Mouse (Mus musculus) NIH3T3 (cell line): ENCODE data around the gene Rad51d.
"Not testable (repeated sequence)": the region's sequence is repeated elsewhere in the genome, so short reads cannot be mapped to it uniquely, and the experiment has no call there.

Experiments
- DNase-seq: peaks from one replicate; pipeline ENCODE4 v3.0.0-alpha.2; 2012; ENCODE audit warnings: low read depth

Rad51d gene

DNA sequence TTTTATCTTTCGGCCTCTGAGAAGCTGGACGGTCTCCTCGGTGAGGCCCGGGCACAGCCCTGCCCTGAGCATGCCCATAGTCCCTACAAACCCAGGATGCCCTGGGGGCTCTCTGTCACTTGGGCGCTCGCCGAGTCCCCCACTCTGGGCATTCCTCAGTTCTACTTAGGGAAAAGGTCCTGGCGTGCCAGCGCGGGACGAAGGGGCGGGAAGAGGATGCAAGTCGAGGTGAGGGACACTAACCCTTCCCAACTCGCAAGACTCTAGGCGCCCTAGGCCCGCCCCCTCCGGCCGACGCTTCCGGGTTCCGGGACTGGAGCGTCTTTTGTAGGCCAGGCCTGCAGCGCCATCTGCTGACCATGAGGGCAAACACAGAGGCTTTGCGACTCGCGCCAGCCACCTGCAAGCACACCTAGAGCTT is at the start of gene Rad51d:
Gene Rad51d, minus strand, starts transcription at position 273 of the 421 bp plus-strand sequence.
- peak; percentile 97 for DNase-seq

- DNase-seq: no peak
Observed at GRCm38 (mm10) chr11:82933186-82933585, 42.8 kb upstream of the Rad51d start.

DNA sequence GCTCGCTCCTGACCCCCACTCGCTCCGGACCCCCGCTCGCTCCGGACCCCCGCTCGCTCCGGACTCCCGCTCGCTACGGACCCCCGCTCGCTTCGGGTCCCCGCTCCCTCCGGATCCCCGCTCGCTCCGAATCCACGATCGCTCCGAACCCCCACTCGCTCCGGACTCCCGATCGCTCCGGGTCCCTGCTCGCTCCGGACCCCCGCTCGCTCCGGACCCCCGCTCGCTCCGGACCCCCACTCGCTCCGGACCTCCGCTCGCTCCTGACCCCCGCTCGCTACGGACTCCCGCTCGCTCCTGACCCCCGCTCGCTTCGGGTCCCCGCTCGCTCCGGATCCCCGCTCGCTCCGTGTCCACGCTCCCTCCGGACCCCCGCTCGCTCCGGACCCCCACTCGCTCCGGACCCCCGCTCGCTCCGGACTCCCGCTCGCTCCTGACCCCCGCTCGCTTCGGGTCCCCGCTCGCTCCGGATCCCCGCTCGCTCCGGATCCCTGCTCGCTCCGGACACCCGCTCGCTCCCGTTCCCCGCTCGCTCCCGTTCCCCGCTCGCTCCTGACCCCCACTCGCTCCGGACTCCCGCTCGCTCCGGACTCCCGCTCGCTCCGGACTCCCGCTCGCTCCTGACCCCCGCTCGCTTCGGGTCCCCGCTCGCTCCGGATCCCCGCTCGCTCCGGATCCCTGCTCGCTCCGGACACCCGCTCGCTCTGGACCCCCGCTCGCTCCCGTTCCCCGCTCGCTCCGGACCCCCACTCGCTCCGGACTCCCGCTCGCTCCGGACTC is 41.4 kb upstream of the Rad51d start:
- DNase-seq: not testable (repeated sequence)

- DNase-seq: not testable (repeated sequence)
Observed at GRCm38 (mm10) chr11:82931161-82931560, 40.7 kb upstream of the Rad51d start.

GRCm38 (mm10) chr11:82930391-82930955 is 40.1 kb upstream of the Rad51d start:
- not testable (repeated sequence) for DNase-seq

GRCm38 (mm10) chr11:82929633-82929950 is 39.2 kb upstream of the Rad51d start:
- DNase-seq: no peak

GRCm38 (mm10) chr11:82928897-82929632 is 38.7 kb upstream of the Rad51d start:
- DNase-seq: no peak

- not testable (repeated sequence) for DNase-seq
Observed at GRCm38 (mm10) chr11:82923910-82924309, 33.5 kb upstream of the Rad51d start.

- DNase-seq: no peak
Observed at GRCm38 (mm10) chr11:82921691-82922090, 31.3 kb upstream of the Rad51d start.

DNA sequence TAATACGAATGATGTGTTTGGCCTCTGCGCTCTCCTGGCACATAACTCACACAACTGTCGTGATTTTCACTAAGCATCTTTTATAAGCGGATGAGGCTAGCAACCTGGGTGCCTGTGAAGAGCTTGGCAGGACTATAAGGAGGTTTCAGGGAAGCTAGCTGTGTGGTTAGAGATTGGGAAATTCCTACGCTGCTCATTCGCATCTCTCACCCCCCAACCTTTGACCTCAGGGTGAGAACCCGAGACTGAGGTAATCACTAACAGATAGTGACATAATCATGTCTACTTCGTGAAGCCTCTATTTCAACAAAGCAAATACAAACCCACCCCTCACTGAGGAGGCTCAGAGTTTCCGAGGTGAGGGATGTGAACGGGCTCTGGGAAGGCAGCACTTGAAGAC is 30.4 kb upstream of the Rad51d start:
- DNase-seq: peak; percentile 26

DNA sequence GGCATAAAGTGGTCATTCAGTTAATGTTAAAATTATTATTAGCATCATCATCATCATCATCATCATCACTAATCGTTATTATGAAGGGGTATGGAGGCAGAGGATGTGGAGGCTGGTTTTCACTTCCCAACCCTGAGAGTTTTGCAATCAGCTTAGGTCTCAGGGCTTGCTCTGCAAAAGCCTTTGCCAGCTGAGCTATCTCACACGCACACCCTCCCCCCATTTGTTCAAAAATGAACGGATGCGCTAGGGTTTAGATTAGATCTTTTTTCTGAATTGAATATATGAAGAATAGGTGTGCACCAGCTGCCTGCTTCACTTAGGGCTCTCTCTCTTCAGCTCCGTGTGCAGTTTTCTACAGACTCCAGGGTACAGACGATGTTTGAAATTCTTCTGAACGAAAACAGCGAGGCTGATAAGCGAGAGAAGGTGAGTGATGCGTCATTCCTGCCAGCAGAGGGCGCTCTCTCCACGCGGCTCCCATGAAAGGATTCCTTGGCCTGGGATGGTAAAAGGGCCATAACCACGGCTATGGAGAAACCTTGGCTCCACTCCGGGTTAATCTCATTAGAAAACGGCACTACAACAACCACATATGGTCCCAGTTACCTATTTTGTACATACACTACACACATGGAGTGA is 24.4 kb upstream of the Rad51d start:
- DNase-seq: peak; percentile 87

DNA sequence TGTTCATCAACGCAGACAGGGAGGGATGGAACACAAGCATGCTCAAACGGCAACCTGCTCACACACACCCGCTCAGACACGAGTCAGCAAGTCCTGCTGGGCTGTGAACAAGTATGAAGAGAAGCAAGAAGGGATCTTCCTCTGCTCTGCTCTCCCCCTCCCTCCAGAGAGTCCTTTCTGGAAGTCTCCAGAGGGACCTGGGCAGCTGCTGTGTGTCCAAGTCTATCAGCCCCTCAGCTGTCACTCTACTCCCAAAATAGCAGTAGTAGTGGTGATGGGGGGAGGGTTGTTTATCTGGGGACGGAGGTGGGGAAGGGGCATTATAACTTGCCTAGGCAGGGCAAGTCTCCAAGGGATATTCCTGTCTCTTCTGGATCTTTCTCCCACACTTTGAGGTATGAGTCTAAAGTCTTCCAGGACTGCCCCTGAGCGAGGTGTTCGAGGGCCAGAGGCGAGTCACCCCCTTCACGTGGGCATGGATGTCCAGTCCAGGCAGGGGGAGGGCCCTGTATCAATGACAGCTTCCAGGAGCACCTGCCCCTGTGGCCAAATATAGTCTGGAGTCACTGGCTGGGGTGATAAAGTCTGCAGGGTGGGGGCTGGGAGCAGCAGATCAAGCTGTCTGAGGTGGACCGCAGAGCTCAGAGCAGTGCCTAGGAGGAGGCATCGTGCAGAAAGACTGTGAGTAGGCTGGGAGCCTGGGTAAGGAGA is 20.4 kb upstream of the Rad51d start:
- DNase-seq: no peak

DNA sequence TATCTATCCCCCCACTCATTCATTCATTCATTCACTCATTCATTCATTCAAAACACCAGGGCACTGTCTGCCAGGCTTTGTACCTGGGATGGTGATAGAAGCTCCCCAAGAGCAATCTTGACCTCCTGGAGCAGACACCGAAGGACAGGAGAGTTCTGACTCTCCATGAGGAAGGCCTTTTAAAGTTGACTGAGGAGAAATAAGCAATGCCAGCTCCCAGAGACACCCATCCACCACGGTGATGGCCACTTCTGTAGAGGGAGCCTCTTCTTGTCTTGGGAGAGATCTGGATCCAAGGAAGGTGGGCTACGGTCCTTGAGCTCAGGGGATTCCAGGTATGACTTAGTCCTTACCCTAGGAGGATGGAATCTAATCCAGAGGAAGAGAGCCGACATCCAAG is 19.8 kb upstream of the Rad51d start, which contains the start of gene Unc45b:
Gene Unc45b, plus strand, starts transcription at position 301 of the 400 bp plus-strand sequence.
- DNase-seq: no peak

DNA sequence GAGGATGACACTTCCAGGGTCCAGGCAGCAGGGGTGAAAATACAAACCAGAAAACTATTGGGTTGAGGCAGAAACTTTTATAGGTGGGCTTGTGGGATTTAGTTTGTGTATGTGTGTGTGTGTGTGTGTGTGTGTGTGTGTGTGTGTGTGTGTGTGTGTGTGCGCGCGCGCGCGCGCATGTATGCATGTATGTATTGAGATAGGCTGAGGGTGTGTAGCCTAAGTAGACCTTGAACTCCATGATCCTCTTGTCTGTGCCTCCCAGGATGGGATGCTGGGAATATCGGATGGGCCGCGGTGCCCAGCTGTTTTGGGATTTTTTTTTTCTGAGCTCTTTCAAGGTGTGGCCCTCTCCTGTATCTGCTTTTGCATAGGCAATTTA is 18.2 kb upstream of the Rad51d start:
- peak; percentile 23 for DNase-seq

- peak; percentile 95 for DNase-seq
Observed at GRCm38 (mm10) chr11:82907651-82908607, 17.5 kb upstream of the Rad51d start, which contains the start of gene Nle1. Gene Nle1 (minus strand): TSS chr11:82908411.

DNA sequence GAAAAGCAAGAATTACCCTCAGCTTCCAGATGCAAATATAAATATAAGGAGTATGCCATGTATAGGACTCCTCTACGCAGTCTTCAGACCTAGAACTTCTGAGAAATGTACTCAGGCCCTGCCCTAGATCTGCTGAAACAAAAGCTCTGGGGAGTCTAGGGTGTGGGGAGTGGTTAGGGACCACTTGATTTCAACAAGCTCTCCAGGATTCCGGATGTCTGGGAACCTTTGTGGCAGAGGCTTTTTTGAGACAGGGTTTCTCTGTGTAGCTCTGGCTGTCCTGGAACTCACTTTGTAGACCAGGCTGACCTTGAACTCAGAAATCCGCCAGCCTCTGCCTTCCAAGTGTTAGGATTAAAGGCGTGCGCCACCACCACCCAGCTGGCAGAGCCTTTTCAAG is 15.4 kb upstream of the Rad51d start:
- no peak for DNase-seq

DNA sequence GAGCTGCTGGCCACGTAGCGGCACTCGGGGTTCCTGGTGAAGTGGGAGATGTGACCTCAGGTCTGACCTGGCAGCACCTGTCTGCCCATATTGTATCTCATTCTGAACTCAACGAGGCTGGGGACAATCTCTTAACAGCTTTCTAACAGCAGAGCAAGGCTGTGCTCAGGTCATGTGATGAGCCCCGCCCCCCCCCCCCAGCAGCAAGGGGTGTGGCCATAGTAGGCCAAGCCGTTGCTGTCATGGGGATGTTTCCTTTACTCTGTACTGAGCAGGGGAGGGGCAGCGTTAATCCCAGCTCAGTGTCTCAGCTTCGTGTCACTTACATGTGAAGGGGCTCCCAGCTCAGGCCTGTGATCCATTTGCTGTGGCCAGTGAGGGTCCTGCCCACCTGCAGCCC is 14.5 kb upstream of the Rad51d start:
- DNase-seq: no peak

- no peak for DNase-seq
Observed at GRCm38 (mm10) chr11:82901606-82902310, 11.3 kb upstream of the Rad51d start.

GRCm38 (mm10) chr11:82899720-82900119 is 9.3 kb upstream of the Rad51d start:
- no peak for DNase-seq

DNA sequence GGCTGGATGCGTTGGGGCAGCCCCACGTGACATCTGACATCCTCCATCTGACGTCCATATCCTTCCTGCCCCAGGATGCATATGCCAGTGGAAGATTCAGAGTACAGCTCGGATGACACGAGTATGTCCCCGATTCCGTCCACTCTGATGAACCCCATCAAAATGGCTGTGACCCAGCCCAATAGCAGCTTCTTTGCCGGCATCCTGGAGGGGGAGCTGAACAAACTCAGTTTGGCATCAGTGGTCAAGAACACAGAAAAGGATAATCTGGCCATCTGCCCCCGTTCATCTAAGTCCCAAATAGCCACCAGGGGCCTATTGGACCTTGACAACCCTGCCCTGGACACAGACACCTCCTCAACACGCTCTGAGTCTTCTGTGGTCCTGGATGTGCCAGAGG is 7.1 kb upstream of the Rad51d start:
- DNase-seq: no peak
